Mouse (Mus musculus) midbrain, embryonic 11.5 days (tissue): ENCODE results near the gene Clpsl2. TPM values are rescaled to one million over a fixed set of nuclear protein-coding genes. Genes with fewer than 3 reads are reported as not detected.

Source experiments
- ATAC-seq: fragments of 200-750 bp; cut with Nextera tagmentation; 2 replicates; pipeline ENCODE4 v1.8.0; 2017; ENCODE audit warnings: moderate TSS enrichment, moderate library complexity; ENCODE audit not compliant: low FRiP score
- DNase-seq: peaks from one replicate; pipeline ENCODE4 v3.0.0; 2015; ENCODE audit warnings: low spot score; ENCODE audit errors: missing footprints
- H3K27ac ChIP-seq: fragments of 300-500 bp; sonication (generic); 2 replicates; pipeline ENCODE4 v1.5.1; 2014; ENCODE audit warnings: low read depth, low read length
- H3K27me3 ChIP-seq: fragments of 300-500 bp; sonication (generic); 2 replicates; pipeline ENCODE4 v1.6.1; 2014; ENCODE audit warnings: mild to moderate bottlenecking, low read length, moderate library complexity, mixed read lengths; ENCODE audit not compliant: control insufficient read depth, insufficient read depth
- H3K36me3 ChIP-seq: fragments of 300-500 bp; sonication (generic); 2 replicates; pipeline ENCODE4 v1.6.1; 2014; ENCODE audit warnings: mild to moderate bottlenecking, low read length, moderate library complexity, mixed read lengths; ENCODE audit not compliant: control insufficient read depth, insufficient read depth
- H3K4me1 ChIP-seq: fragments of 300-500 bp; sonication (generic); 2 replicates; pipeline ENCODE4 v1.6.1; 2014; ENCODE audit warnings: low read length; ENCODE audit not compliant: control insufficient read depth, insufficient read depth
- H3K4me2 ChIP-seq: fragments of 300-500 bp; sonication (generic); 2 replicates; pipeline ENCODE4 v1.6.1; 2014; ENCODE audit warnings: mild to moderate bottlenecking, moderate library complexity
- H3K4me3 ChIP-seq: fragments of 300-500 bp; sonication (generic); 2 replicates; pipeline ENCODE4 v1.5.1; 2014; ENCODE audit warnings: low read depth, low read length
- H3K9ac ChIP-seq: fragments of 300-500 bp; sonication (generic); 2 replicates; pipeline ENCODE4 v1.6.1; 2014; ENCODE audit warnings: low read length
- H3K9me3 ChIP-seq: fragments of 300-500 bp; sonication (generic); 2 replicates; pipeline ENCODE4 v1.6.1; 2016; ENCODE audit warnings: low read length; ENCODE audit not compliant: control insufficient read depth
- WGBS: fragments of 180-500 bp; shearing (Covaris S2); extraction: QIAGEN DNeasy Blood & Tissue Kit; methylation state at CpG from one replicate; pipeline ENCODE4 v1.1.7; 2014; 5-methylcytosine and 5-hydroxymethylcytosine counted together
- polyA plus RNA-seq: library from polyadenylated mRNA; unstranded; fragments of >200 nt; fragmentation: Nextera tagmentation; extraction: Ambion mirVana; gene quantifications from 2 replicates; pipeline ENCODE4 v1.2.1, GENCODE M21; 2014

Clpsl2 gene
- polyA plus RNA-seq, 1 experiment from 2014 or later = not detected

DNA sequence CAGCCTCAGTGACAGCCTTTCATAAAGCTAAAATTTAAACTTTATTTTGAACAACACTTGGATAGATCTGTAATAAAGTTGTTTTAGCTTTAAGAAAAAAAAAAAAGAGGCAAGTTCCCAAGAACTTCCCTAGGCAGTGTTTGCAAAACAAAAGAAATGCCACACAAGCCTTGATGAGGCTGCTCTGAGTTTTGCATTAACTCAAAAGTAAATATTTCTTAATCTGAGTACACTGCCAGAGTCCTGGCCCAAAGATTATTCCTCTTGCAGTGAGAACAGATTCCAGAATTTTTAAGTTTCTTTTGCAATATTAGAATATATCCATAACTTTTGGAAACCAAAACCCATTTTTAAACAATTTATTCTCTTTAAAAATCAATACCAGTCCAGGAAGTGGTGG is 16.0 kb downstream of the Clpsl2 start:
- H3K27me3 ChIP-seq = no peaks in the 10 kb centered on the region
- no peaks in the 10 kb centered on the region for H3K9me3 ChIP-seq
- no peak for ATAC-seq

DNA sequence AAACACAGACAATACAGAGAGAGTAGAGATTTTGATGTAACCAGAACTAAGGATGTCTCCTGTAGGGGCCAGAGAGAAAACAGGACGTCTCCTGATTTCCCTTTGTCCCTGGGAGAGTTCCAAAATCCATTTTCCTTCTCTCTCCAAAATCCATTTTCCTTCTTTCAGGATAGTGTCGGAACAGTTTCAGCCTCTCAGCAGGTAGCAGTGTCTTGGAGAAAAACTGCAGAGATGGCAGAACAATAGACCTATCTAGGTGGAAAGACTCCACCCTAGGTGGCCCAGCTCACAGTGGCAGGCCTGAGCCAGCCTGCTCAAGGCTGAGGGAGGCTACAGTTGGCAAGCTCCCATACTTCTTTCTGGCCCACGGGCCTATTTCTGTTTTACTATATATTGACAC is 18.3 kb downstream of the Clpsl2 start:
- Histone ChIP-seq H3K9me3 (no peaks in the 10 kb centered on the region), H3K4me3 (no peak overlapping the region), H3K27me3 (no peaks in the 10 kb centered on the region), H3K9ac (no peak overlapping the region), H3K27ac (no peak overlapping the region), H3K36me3 (no peaks in the 10 kb centered on the region), H3K4me1 (no peaks in the 10 kb centered on the region), H3K4me2 (no peak overlapping the region)
- ATAC-seq (no peak), DNase-seq (peak; percentile 79)
- WGBS = 34% methylated on average over 3 of the region's 3 CpGs

More for the DNA sequence above, 16.0 kb downstream of the Clpsl2 start:
- Histone ChIP-seq H3K4me1 (no peaks in the 10 kb centered on the region), H3K36me3 (no peaks in the 10 kb centered on the region), H3K27ac (no peak overlapping the region), H3K4me3 (no peak overlapping the region), H3K9ac (no peak overlapping the region), H3K4me2 (no peak overlapping the region)
- DNase-seq = no peak

GRCm38 (mm10) chr17:28571868-28572267 is 22.7 kb downstream of the Clpsl2 start:
- WGBS = 82% methylated on average over 3 of the region's 3 CpGs

DNA sequence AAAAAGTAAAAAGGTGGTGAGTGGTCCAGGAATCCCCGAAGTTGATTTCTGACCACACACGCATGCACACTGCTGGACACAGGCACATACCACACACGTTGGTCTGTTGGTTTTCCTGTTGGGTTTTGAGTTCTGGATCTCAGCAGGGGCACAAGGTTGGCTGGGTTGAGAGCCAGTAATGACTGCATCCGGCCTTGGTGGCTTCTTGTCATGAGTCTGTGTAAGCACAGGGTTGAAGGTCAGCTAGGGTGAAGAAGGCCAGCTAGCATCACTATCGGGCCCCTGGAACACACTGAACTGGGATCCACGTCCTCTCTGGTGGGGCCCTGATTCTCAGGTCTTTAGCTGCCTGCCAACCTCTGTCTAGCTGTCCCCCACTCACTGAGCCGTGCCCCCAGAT is 23.3 kb downstream of the Clpsl2 start:
- Histone ChIP-seq H3K27me3 (no peaks in the 10 kb centered on the region), H3K4me2 (no peak overlapping the region), H3K4me3 (no peak overlapping the region), H3K36me3 (no peaks in the 10 kb centered on the region), H3K4me1 (peaks cover 3% of the 10 kb centered on the region; the same call in 1 of the 2 replicates), H3K9ac (no peak overlapping the region), H3K27ac (no peak overlapping the region), H3K9me3 (no peaks in the 10 kb centered on the region)
- DNase-seq (peak; percentile 39), ATAC-seq (no peak)
- 78% methylated on average over 7 of the region's 7 CpGs for WGBS

More at GRCm38 (mm10) chr17:28571868-28572267, 22.7 kb downstream of the Clpsl2 start:
- H3K4me1 ChIP-seq = peaks cover 3% of the 10 kb centered on the region; the same call in 1 of the 2 replicates
- ATAC-seq (no peak), DNase-seq (peak; percentile 56)
- no peaks in the 10 kb centered on the region for H3K9me3 ChIP-seq
- no peaks in the 10 kb centered on the region for H3K36me3 ChIP-seq
- H3K4me2 ChIP-seq = no peak overlapping the region
- H3K9ac ChIP-seq = no peak overlapping the region
- no peaks in the 10 kb centered on the region for H3K27me3 ChIP-seq
- no peak overlapping the region for H3K4me3 ChIP-seq
- H3K27ac ChIP-seq = no peak overlapping the region

DNA sequence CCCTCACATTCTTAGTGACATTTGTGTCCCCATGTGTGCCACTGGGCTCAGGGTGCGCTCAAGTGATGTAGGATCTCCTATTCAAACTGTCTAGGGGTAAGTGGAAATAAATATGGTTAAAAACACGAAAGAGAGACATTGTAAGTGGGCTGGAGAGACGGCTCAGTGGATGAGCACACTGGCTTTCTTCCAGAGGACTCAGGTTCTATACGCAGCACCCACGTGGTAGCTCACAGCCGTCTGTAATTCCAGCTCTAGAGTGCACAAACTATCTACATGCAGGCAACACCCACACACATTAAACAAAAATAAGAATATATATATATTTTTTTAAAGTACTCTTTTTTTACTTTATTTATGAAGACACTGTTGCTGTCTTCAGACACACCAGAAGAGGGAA is 23.7 kb downstream of the Clpsl2 start:
- no peak for DNase-seq
- Histone ChIP-seq H3K36me3 (no peaks in the 10 kb centered on the region), H3K9me3 (no peaks in the 10 kb centered on the region), H3K27ac (no peak overlapping the region), H3K4me2 (no peak overlapping the region), H3K4me1 (peaks cover 3% of the 10 kb centered on the region; the same call in 1 of the 2 replicates), H3K9ac (no peak overlapping the region), H3K4me3 (no peak overlapping the region), H3K27me3 (no peaks in the 10 kb centered on the region)
- WGBS = 88% methylated on average over 6 of the region's 6 CpGs
- ATAC-seq = no peak

- H3K27me3 ChIP-seq = no peaks in the 10 kb centered on the region
- ATAC-seq = peak; percentile 93
- no peaks in the 10 kb centered on the region for H3K9me3 ChIP-seq
- WGBS = 15% methylated on average over 50 of the region's 50 CpGs
- H3K36me3 ChIP-seq = no peaks in the 10 kb centered on the region
- H3K4me2 ChIP-seq = peak within 1 kb of the TSS; percentile 52
- no peak within 1 kb of the TSS for H3K9ac ChIP-seq
- H3K27ac ChIP-seq = no peak within 1 kb of the TSS
- peaks cover 4% of the 10 kb centered on the region; the same call in 1 of the 2 replicates for H3K4me1 ChIP-seq
- DNase-seq = peak; percentile 99
- H3K4me3 ChIP-seq = peak within 1 kb of the TSS; percentile 26
Observed at GRCm38 (mm10) chr17:28575244-28576125, 26.3 kb downstream of the Clpsl2 start, which contains the start of gene Lhfpl5. Gene Lhfpl5, plus strand, starts transcription at chr17:28575641.

- Histone ChIP-seq H3K4me2 (no peak overlapping the region), H3K9ac (no peak overlapping the region), H3K4me1 (peaks cover 2% of the 10 kb centered on the region; the same call in 1 of the 2 replicates), H3K27ac (no peak overlapping the region), H3K4me3 (no peak overlapping the region), H3K36me3 (no peaks in the 10 kb centered on the region), H3K9me3 (no peaks in the 10 kb centered on the region), H3K27me3 (no peaks in the 10 kb centered on the region)
- no peak for ATAC-seq
- WGBS = 8% methylated on average over 9 of the region's 9 CpGs
- peak; percentile 93 for DNase-seq
Observed at GRCm38 (mm10) chr17:28580396-28580795, 31.2 kb downstream of the Clpsl2 start.

- H3K27me3 ChIP-seq = no peaks in the 10 kb centered on the region
- H3K4me1 ChIP-seq = 0 out of 2 replicates have a peak, but pooled peaks cover 2% of the 10 kb centered on the region
- no peak overlapping the region for H3K4me2 ChIP-seq
- ATAC-seq (no peak), DNase-seq (no peak)
- H3K27ac ChIP-seq = no peak overlapping the region
- H3K9me3 ChIP-seq = no peaks in the 10 kb centered on the region
- H3K9ac ChIP-seq = no peak overlapping the region
- no peak overlapping the region for H3K4me3 ChIP-seq
- 69% methylated on average over 2 of the region's 2 CpGs for WGBS
- H3K36me3 ChIP-seq = no peaks in the 10 kb centered on the region
Observed at GRCm38 (mm10) chr17:28581056-28581455, 31.8 kb downstream of the Clpsl2 start.

DNA sequence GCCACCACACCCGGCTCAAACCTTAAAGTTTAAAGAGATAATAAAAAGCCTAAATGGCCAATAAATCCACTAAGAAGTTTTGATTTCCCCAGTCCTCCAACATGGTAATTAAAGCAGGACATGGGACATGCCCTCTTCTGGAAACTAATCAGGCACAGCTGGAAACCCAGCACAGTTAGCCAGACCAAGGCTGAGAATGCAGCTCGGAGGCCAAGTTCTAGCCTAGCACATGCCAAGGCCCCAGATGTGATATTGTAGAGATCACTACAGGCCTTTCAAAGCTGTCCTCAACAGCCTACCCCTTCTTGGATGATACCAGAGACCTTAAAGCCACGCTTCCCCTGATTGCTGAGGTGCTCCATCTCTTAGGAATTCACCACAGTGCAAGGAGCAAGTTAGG is 37.3 kb downstream of the Clpsl2 start:
- no peaks in the 10 kb centered on the region for H3K9me3 ChIP-seq
- ATAC-seq = no peak
- no peaks in the 10 kb centered on the region for H3K4me1 ChIP-seq
- no peak overlapping the region for H3K9ac ChIP-seq
- no peak for DNase-seq
- H3K27ac ChIP-seq = no peak overlapping the region
- H3K27me3 ChIP-seq = no peaks in the 10 kb centered on the region
- H3K4me2 ChIP-seq = no peak overlapping the region
- H3K4me3 ChIP-seq = no peak overlapping the region
- peaks cover 24% of the 10 kb centered on the region for H3K36me3 ChIP-seq
- WGBS = 83% methylated on average over 3 of the region's 3 CpGs
